Mouse (Mus musculus): Measurements from ENCODE around the gene Lemd2. TPM values are rescaled to one million over a fixed set of nuclear protein-coding genes. Genes with fewer than 3 reads are reported as not detected.

The Lemd2 gene
- polyA plus RNA-seq, 1 experiment = 72.1 TPM

GRCm38 (mm10) chr17:27186068-27186467, 18.2 kb downstream of the Lemd2 start:
- H3K79me2 ChIP-seq (ENCODE audit: control insufficient read depth, insufficient read depth) = no peaks in the 10 kb centered on the region
- H3K27me3 ChIP-seq (ENCODE audit: control insufficient read depth, insufficient read depth, insufficient read length) = no peaks in the 10 kb centered on the region
- no peak overlapping the region for H3ac ChIP-seq (ENCODE audit: control insufficient read depth, insufficient read length)
- no peak overlapping the region for H3K4me3 ChIP-seq
- H3K36me3 ChIP-seq (ENCODE audit: control insufficient read depth, insufficient read depth) = no peaks in the 10 kb centered on the region
- H3K4me2 ChIP-seq (ENCODE audit: low read depth) = no peak overlapping the region
- no peak for TF ChIP-seq POLR2A (IDR thresholded peaks at IDR 0.05; ENCODE audit: insufficient read length, low read depth)
- TF ChIP-seq MAX (IDR thresholded peaks at IDR 0.05; ENCODE audit: low read depth) = no peak
- TF ChIP-seq MYOD1 (IDR thresholded peaks at IDR 0.05; ENCODE audit: control insufficient read depth in 1 of 3, insufficient read length in 2 of 3, low read depth in 2 of 3) = no peak
- TF ChIP-seq TCF12 (IDR thresholded peaks at IDR 0.05; ENCODE audit: insufficient read depth, poor library complexity, severe bottlenecking) = no peak

- no peak overlapping the region for H3ac ChIP-seq (ENCODE audit: control insufficient read depth, insufficient read length)
- TF ChIP-seq REST (IDR thresholded peaks at IDR 0.05; ENCODE audit: insufficient read depth, insufficient read length) = no peak
- TF ChIP-seq POLR2AphosphoS2 (IDR thresholded peaks at IDR 0.05; ENCODE audit: insufficient read length, low read depth) = no peak
- no peak for TF ChIP-seq SRF (IDR thresholded peaks at IDR 0.05; ENCODE audit: control insufficient read depth, insufficient read length, low read depth)
- no peak for TF ChIP-seq TCF12 (IDR thresholded peaks at IDR 0.05; ENCODE audit: insufficient read depth, poor library complexity, severe bottlenecking)
- no peak for TF ChIP-seq TCF3 (IDR thresholded peaks at IDR 0.05; ENCODE audit: insufficient read length, low read depth)
- no peak for TF ChIP-seq MYOG (IDR thresholded peaks at IDR 0.05; ENCODE audit: control insufficient read depth in 1 of 3, insufficient read depth in 1 of 3, insufficient read length in 2 of 3, low read depth in 2 of 3)
- no peak for TF ChIP-seq USF1 (IDR thresholded peaks at IDR 0.05; ENCODE audit: low read depth)
- no peak for TF ChIP-seq MAX (IDR thresholded peaks at IDR 0.05; ENCODE audit: low read depth)
- no peak for TF ChIP-seq CEBPB (IDR thresholded peaks at IDR 0.05; ENCODE audit: insufficient read depth, poor library complexity, severe bottlenecking)
- TF ChIP-seq POLR2A (IDR thresholded peaks at IDR 0.05; ENCODE audit: insufficient read length, low read depth) = no peak
- TF ChIP-seq MYOD1 (IDR thresholded peaks at IDR 0.05; ENCODE audit: control insufficient read depth in 1 of 3, insufficient read length in 2 of 3, low read depth in 2 of 3) = no peak
- TF ChIP-seq E2F4 (IDR thresholded peaks at IDR 0.05; ENCODE audit: insufficient read depth) = no peak
- H3K27me3 ChIP-seq (ENCODE audit: control insufficient read depth, insufficient read depth, insufficient read length) = no peaks in the 10 kb centered on the region
- H3K4me2 ChIP-seq (ENCODE audit: low read depth) = no peak overlapping the region
- H3K36me3 ChIP-seq (ENCODE audit: control insufficient read depth, insufficient read depth) = no peaks in the 10 kb centered on the region
- H3K4me3 ChIP-seq = no peak overlapping the region
- H3K79me2 ChIP-seq (ENCODE audit: control insufficient read depth, insufficient read depth) = no peaks in the 10 kb centered on the region
Measured at GRCm38 (mm10) chr17:27183667-27184292, 20.5 kb downstream of the Lemd2 start.

DNA sequence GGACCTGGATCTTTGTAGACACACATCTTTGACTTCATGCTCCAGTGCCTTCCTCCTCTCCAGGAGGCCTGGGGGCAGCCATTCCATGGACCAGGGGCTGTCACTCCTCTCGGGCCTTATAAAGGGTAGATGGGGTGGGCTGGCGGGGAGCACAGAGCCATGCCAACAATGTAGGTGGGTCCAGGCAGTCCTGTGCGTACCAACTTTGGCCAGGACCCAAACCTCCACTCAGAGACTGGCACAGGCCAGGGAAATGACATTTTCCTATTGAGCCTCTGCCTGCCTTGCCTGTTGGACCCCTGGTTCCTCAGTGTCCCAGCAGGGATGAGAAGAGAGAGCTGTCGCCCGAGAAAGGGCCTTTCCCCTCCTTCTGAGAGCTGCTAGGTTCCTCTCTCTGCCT, 21.9 kb downstream of the Lemd2 start:
- Histone ChIP-seq H3K27me3 (ENCODE audit: control insufficient read depth, insufficient read depth, insufficient read length) (no peaks in the 10 kb centered on the region), H3K4me2 (ENCODE audit: low read depth) (no peak overlapping the region), H3ac (ENCODE audit: control insufficient read depth, insufficient read length) (no peak overlapping the region), H3K79me2 (ENCODE audit: control insufficient read depth, insufficient read depth) (no peaks in the 10 kb centered on the region), H3K36me3 (ENCODE audit: control insufficient read depth, insufficient read depth) (no peaks in the 10 kb centered on the region), H3K4me3 (no peak overlapping the region)
- TF ChIP-seq USF1 (IDR thresholded peaks at IDR 0.05; ENCODE audit: low read depth) (no peak), MAX (IDR thresholded peaks at IDR 0.05; ENCODE audit: low read depth) (no peak), MYOD1 (IDR thresholded peaks at IDR 0.05; ENCODE audit: control insufficient read depth in 1 of 3, insufficient read length in 2 of 3, low read depth in 2 of 3) (no peak), CEBPB (IDR thresholded peaks at IDR 0.05; ENCODE audit: insufficient read depth, poor library complexity, severe bottlenecking) (no peak), E2F4 (IDR thresholded peaks at IDR 0.05; ENCODE audit: insufficient read depth) (no peak), MYOG (IDR thresholded peaks at IDR 0.05; ENCODE audit: control insufficient read depth in 1 of 3, insufficient read depth in 1 of 3, insufficient read length in 2 of 3, low read depth in 2 of 3) (no peak), SRF (IDR thresholded peaks at IDR 0.05; ENCODE audit: control insufficient read depth, insufficient read length, low read depth) (no peak), TCF3 (IDR thresholded peaks at IDR 0.05; ENCODE audit: insufficient read length, low read depth) (no peak), REST (IDR thresholded peaks at IDR 0.05; ENCODE audit: insufficient read depth, insufficient read length) (no peak), TCF12 (IDR thresholded peaks at IDR 0.05; ENCODE audit: insufficient read depth, poor library complexity, severe bottlenecking) (no peak), POLR2A (IDR thresholded peaks at IDR 0.05; ENCODE audit: insufficient read length, low read depth) (no peak), POLR2AphosphoS2 (IDR thresholded peaks at IDR 0.05; ENCODE audit: insufficient read length, low read depth) (no peak)

GRCm38 (mm10) chr17:27181666-27182065, 22.6 kb downstream of the Lemd2 start:
- Histone ChIP-seq H3K27me3 (ENCODE audit: control insufficient read depth, insufficient read depth, insufficient read length) (no peaks in the 10 kb centered on the region), H3K4me2 (ENCODE audit: low read depth) (peak overlapping the region; percentile 29), H3ac (ENCODE audit: control insufficient read depth, insufficient read length) (no peak overlapping the region), H3K4me3 (no peak overlapping the region), H3K36me3 (ENCODE audit: control insufficient read depth, insufficient read depth) (no peaks in the 10 kb centered on the region), H3K79me2 (ENCODE audit: control insufficient read depth, insufficient read depth) (no peaks in the 10 kb centered on the region)
- no peak for TF ChIP-seq POLR2A (IDR thresholded peaks at IDR 0.05; ENCODE audit: insufficient read length, low read depth)
- peak in 1 of 3 experiments; percentile 50 for TF ChIP-seq MYOG (IDR thresholded peaks at IDR 0.05; ENCODE audit: control insufficient read depth in 1 of 3, insufficient read depth in 1 of 3, insufficient read length in 2 of 3, low read depth in 2 of 3)

DNA sequence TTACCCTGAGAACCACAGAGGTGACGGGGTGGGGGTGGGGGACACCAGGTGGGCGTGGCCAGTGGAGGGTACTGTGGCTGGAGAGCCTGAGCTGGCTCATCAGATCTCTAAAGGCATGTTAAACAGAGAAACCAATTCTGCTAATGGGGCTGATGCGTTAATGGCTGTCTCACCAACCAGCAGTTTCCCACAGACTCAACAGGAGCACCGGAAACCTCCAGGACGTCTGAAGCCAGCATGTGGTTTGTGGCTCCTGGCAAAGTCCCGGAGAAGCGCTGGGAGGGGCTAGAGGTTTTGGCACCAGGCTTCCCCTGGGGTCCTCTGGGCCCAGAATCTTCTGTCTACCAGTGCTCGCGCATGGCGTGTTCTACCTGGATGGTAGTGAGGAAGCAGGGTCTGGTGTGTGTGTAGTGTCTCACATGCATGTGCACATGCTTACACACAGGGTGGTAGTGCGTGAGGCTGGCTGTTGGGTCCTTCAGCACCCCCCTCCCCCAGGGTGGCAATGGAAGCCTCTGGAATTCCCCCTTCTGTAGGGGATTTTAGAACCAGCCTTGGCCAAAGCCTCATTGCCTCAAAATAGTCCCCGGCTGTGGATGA, 24.5 kb downstream of the Lemd2 start:
- Histone ChIP-seq H3K27me3 (ENCODE audit: control insufficient read depth, insufficient read depth, insufficient read length) (no peaks in the 10 kb centered on the region), H3ac (ENCODE audit: control insufficient read depth, insufficient read length) (no peak overlapping the region), H3K4me3 (no peak overlapping the region), H3K79me2 (ENCODE audit: control insufficient read depth, insufficient read depth) (no peaks in the 10 kb centered on the region), H3K4me2 (ENCODE audit: low read depth) (no peak overlapping the region), H3K36me3 (ENCODE audit: control insufficient read depth, insufficient read depth) (no peaks in the 10 kb centered on the region)
- TF ChIP-seq MYOG (IDR thresholded peaks at IDR 0.05; ENCODE audit: control insufficient read depth in 1 of 3, insufficient read depth in 1 of 3, insufficient read length in 2 of 3, low read depth in 2 of 3) (no peak), CEBPB (IDR thresholded peaks at IDR 0.05; ENCODE audit: insufficient read depth, poor library complexity, severe bottlenecking) (no peak), POLR2A (IDR thresholded peaks at IDR 0.05; ENCODE audit: insufficient read length, low read depth) (no peak), REST (IDR thresholded peaks at IDR 0.05; ENCODE audit: insufficient read depth, insufficient read length) (no peak), TCF12 (IDR thresholded peaks at IDR 0.05; ENCODE audit: insufficient read depth, poor library complexity, severe bottlenecking) (no peak), E2F4 (IDR thresholded peaks at IDR 0.05; ENCODE audit: insufficient read depth) (no peak), MAX (IDR thresholded peaks at IDR 0.05; ENCODE audit: low read depth) (no peak), TCF3 (IDR thresholded peaks at IDR 0.05; ENCODE audit: insufficient read length, low read depth) (no peak), MYOD1 (IDR thresholded peaks at IDR 0.05; ENCODE audit: control insufficient read depth in 1 of 3, insufficient read length in 2 of 3, low read depth in 2 of 3) (no peak), SRF (IDR thresholded peaks at IDR 0.05; ENCODE audit: control insufficient read depth, insufficient read length, low read depth) (no peak), POLR2AphosphoS2 (IDR thresholded peaks at IDR 0.05; ENCODE audit: insufficient read length, low read depth) (no peak)
